Comparison of ENCODE assay signal across 8 mouse cellular contexts in the genomic region with DNA sequence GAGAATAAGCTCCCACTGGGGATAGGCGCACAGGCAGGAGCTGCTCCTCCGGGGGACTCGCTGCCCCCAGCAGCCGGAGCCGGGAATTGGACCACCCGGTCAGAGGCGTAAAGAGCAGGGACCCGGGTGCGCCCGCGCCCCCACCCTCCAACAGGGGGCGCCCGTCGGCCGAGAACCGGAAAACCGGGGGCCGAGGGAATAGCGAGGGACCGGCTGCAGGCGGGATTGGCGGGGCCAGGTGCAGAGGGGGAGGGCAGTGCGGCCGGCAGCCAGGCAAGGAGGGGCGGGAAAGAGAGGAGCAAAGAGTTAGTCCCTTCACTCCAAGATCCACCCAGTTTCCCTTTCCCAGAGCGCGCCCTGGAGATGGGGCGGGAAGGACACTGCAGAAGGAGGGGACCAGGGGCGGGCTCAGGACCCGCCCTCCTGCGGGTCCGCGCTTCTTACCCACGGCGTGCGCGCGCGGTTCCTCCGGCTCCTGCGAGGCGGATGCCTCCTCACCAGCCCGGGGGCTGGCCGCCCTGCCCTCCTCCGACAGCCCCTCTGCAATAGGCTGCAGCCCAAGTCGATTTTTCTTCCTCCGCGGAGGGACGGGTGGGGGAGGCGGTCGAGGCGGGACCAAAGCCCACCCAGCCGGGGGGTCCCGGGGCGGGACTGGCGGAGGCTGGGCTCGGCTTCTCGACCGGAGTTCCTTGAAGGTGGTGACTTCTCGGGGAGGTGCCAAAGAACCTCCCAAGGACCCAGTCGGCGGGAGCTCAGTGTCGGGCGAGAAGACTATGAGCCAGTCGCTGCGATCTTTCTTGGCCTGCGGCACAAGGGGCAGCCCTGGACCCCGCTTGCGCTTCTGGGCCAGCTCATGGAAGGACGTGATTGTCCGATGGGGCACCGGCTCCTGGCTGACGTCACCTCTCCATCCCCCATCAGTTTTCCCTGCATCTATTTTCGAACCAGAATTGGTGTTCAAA. TPM values are rescaled to one million over a fixed set of nuclear protein-coding genes. Genes with fewer than 3 reads are reported as not detected.
DNase-seq lines count a peak whose midpoint lies in the region; ATAC-seq and TF ChIP-seq lines count a peak whose summit lies in the region.

No protein-coding gene starts in this region.

- H3K36me3 ChIP-seq in hindbrain, embryonic 16.5 days (ENCODE audit: control insufficient read depth, insufficient read depth, low read length): peaks cover 26% of the 10 kb centered on the region
- 0 out of 2 replicates have a peak, but pooled peaks cover 2% of the 10 kb centered on the region for H3K36me3 ChIP-seq in macrophage (ENCODE audit: inconsistent target)

- peak; percentile 93 for DNase-seq in ZHBTc4 (ENCODE audit: low read depth, low spot score)
- peak; percentile 68 to 85 for DNase-seq in cerebellum, postnatal 4 days (ENCODE audit: low spot score in 2 of 2)
- peak; percentile 92 for DNase-seq in gastrocnemius, adult 18-20 months (ENCODE audit: low spot score)
- DNase-seq in left cerebral cortex, adult 2 months (ENCODE audit: extremely low spot score in 1 of 2, low spot score in 2 of 2): peak; percentile 84 to 90
- DNase-seq in right cerebral cortex, postnatal 14 days: peak; percentile 79
- DNase-seq in urinary bladder, postnatal 14 days (ENCODE audit: low spot score): peak; percentile 82

- under 1% methylated on average over 65 of the region's 74 CpGs for WGBS in hindbrain, embryonic 16.5 days
- 2% methylated on average over 67 of the region's 74 CpGs for WGBS in macrophage (ENCODE audit: missing documents)

- TF ChIP-seq CTCF in left cerebral cortex, adult 2 months (IDR thresholded peaks at IDR 0.05): peak; percentile 93

- H3K4me3 ChIP-seq in hindbrain, embryonic 16.5 days (ENCODE audit: low read length): peak overlapping the region; percentile 70
- peak overlapping the region; percentile 86 for H3K4me3 ChIP-seq in left cerebral cortex, adult 2 months
- H3K4me3 ChIP-seq in macrophage (ENCODE audit: inconsistent target): peak overlapping the region; percentile 58; the same call in 1 of the 2 replicates

- H3K27me3 ChIP-seq in hindbrain, embryonic 16.5 days (replicated peaks; ENCODE audit: control insufficient read depth, insufficient read depth, low read length): no peaks in the 10 kb centered on the region

- H3K4me1 ChIP-seq in hindbrain, embryonic 16.5 days (ENCODE audit: control insufficient read depth, insufficient read depth, low read depth, low read length): peaks cover 18% of the 10 kb centered on the region

- peak overlapping the region; percentile 69 for H3K27ac ChIP-seq in hindbrain, embryonic 16.5 days (ENCODE audit: low read depth, low read length)
- H3K27ac ChIP-seq in left cerebral cortex, adult 2 months: peak overlapping the region; percentile 96
- no peak overlapping the region for H3K27ac ChIP-seq in macrophage

- H3K9ac ChIP-seq in hindbrain, embryonic 16.5 days (ENCODE audit: low read depth, low read length): peak overlapping the region; percentile 78

- no peaks in the 10 kb centered on the region for H3K79me2 ChIP-seq in macrophage (ENCODE audit: inconsistent target)

- intact Hi-C loops in left cerebral cortex, adult 2 months (cut with DNase I): loop anchor here (2.0 kb wide), 1 partner anchor 74 kb away; the partner anchor contains the start of gene Clk2

- H3K9me3 ChIP-seq in hindbrain, embryonic 16.5 days (ENCODE audit: control insufficient read depth, low read length): no peaks in the 10 kb centered on the region

- ATAC-seq in hindbrain, embryonic 16.5 days: peak; percentile 48

- H3K4me2 ChIP-seq in hindbrain, embryonic 16.5 days (ENCODE audit: low read length): peak overlapping the region; percentile 95

RNA-seq across cellular contexts. Expression of gene Rusc1, which starts 2.1 kb away (rescaled TPM):
- total RNA-seq in gastrocnemius, adult 18-20 months (2021): 10 to 100 TPM; 15.4 to 20.2 TPM
- 101 and 112 TPM in 2 replicates for polyA plus RNA-seq in hindbrain, embryonic 16.5 days (2015; fragmentation: Nextera tagmentation; extraction: Ambion mirVana)
- total RNA-seq in left cerebral cortex, adult 2 months (2021): 100 to 1,000 TPM; 189 to 199 TPM
- 10 to 100 TPM in 18 of 26 experiments, 1 to 10 TPM in 8; 5.0 to 31.9 (median 18.5) TPM for total RNA-seq in macrophage (2018; cell fraction: chromatin; rRNA removed)
- total RNA-seq in macrophage (2018; cell fraction: cytosol; rRNA removed): 10 to 100 TPM in 22 of 26 experiments, 1 to 10 TPM in 4; 8.4 to 16.8 (median 13.4) TPM
- 10 to 100 TPM in 21 of 26 experiments, 1 to 10 TPM in 5; 6.2 to 22.9 (median 15.2) TPM for total RNA-seq in macrophage (2018; cell fraction: nucleus; rRNA removed)
- polyA plus RNA-seq in macrophage (2018): 8.1 to 14.4 TPM (median 11.2 TPM) in 3 replicates

RNA-seq across cellular contexts. Expression of gene Gm43738, which starts 9.9 kb away (rescaled TPM):
- not detected for total RNA-seq in gastrocnemius, adult 18-20 months (2021)
- polyA plus RNA-seq in hindbrain, embryonic 16.5 days (2015; fragmentation: Nextera tagmentation; extraction: Ambion mirVana): not detected in 2 replicates
- total RNA-seq in left cerebral cortex, adult 2 months (2021): not detected
- not detected for total RNA-seq in macrophage (2018; cell fraction: chromatin; rRNA removed)
- under 1 TPM in 1 of 26 experiments, not detected in 25; 0.06 TPM for total RNA-seq in macrophage (2018; cell fraction: cytosol; rRNA removed)
- total RNA-seq in macrophage (2018; cell fraction: nucleus; rRNA removed): not detected
- polyA plus RNA-seq in macrophage (2018): not detected in 3 replicates

RNA-seq across cellular contexts. Expression of gene Fdps, which starts 10.8 kb away (rescaled TPM):
- 10 to 100 TPM; 27.2 to 27.8 TPM for total RNA-seq in gastrocnemius, adult 18-20 months (2021)
- polyA plus RNA-seq in hindbrain, embryonic 16.5 days (2015; fragmentation: Nextera tagmentation; extraction: Ambion mirVana): 511 and 525 TPM in 2 replicates
- 10 to 100 TPM; 78.1 to 79.6 TPM for total RNA-seq in left cerebral cortex, adult 2 months (2021)
- total RNA-seq in macrophage (2018; cell fraction: chromatin; rRNA removed): 10 to 100 TPM in 23 of 26 experiments, 1 to 10 TPM in 3; 8.2 to 78.3 (median 22.0) TPM
- 100 to 1,000 TPM in 1 of 26 experiments, 10 to 100 TPM in 25; 34.8 to 105 (median 63.6) TPM for total RNA-seq in macrophage (2018; cell fraction: cytosol; rRNA removed)
- total RNA-seq in macrophage (2018; cell fraction: nucleus; rRNA removed): 100 to 1,000 TPM in 1 of 26 experiments, 10 to 100 TPM in 25; 12.2 to 146 (median 26.0) TPM
- 31.5 to 168 TPM (median 106 TPM) in 3 replicates for polyA plus RNA-seq in macrophage (2018)

RNA-seq across cellular contexts. Expression of gene Pklr, which starts 45.0 kb away (rescaled TPM):
- not detected for total RNA-seq in gastrocnemius, adult 18-20 months (2021)
- polyA plus RNA-seq in hindbrain, embryonic 16.5 days (2015; fragmentation: Nextera tagmentation; extraction: Ambion mirVana): 0.10 and 0.11 TPM in 2 replicates
- total RNA-seq in left cerebral cortex, adult 2 months (2021): not detected
- total RNA-seq in macrophage (2018; cell fraction: chromatin; rRNA removed): 1 to 10 TPM in 1 of 26 experiments, not detected in 25; 3.2 TPM
- total RNA-seq in macrophage (2018; cell fraction: cytosol; rRNA removed): not detected
- not detected for total RNA-seq in macrophage (2018; cell fraction: nucleus; rRNA removed)
- polyA plus RNA-seq in macrophage (2018): not detected in 3 replicates

Comparison
In these comparisons a context has a peak if more than half of its experiments do, and no peak if none do; other contexts are left out.
1. RNA of gene Rusc1, which starts 2.1 kb away (total RNA-seq): 189 to 199 TPM in left cerebral cortex, adult 2 months; 15.4 to 20.2 TPM in gastrocnemius, adult 18-20 months; every median in the first group is over 4 times any median in the second.
2. Peak in every context shown above with its lines, with median percentiles within 50 percentile points of each other: DNase-seq and H3K4me3 ChIP-seq.